Mouse (Mus musculus): ENCODE data around the gene Lmtk2. TPM values are rescaled to one million over a fixed set of nuclear protein-coding genes. Genes with fewer than 3 reads are reported as not detected.

Lmtk2 gene
- polyA plus RNA-seq, 1 experiment from 2014 or later, result 4.8 TPM

GRCm38 (mm10) chr5:144098640-144098929 is 1.7 kb upstream of the Lmtk2 start:
- H3K27ac ChIP-seq (ENCODE audit: low read depth, low read length), result no peak overlapping the region
- no peaks in the 10 kb centered on the region for H3K27me3 ChIP-seq (ENCODE audit: control insufficient read depth, insufficient read depth, low read length)
- H3K36me3 ChIP-seq (ENCODE audit: control insufficient read depth, insufficient read depth, low read length), result no peaks in the 10 kb centered on the region
- peaks cover 4% of the 10 kb centered on the region; the same call in 1 of the 2 replicates for H3K4me1 ChIP-seq (ENCODE audit: control insufficient read depth, insufficient read depth, low read length)
- no peaks in the 10 kb centered on the region for H3K9me3 ChIP-seq (ENCODE audit: control insufficient read depth, low read length)
- no peak overlapping the region for H3K4me2 ChIP-seq
- ATAC-seq (ENCODE audit: low FRiP score) (no peak), DNase-seq (ENCODE audit: low spot score, missing footprints) (no peak)
- no peak overlapping the region for H3K4me3 ChIP-seq (ENCODE audit: low read depth, low read length)
- no peak overlapping the region for H3K9ac ChIP-seq (ENCODE audit: low read length)
- WGBS, result 46% methylated on average over 8 of the region's 8 CpGs

DNA sequence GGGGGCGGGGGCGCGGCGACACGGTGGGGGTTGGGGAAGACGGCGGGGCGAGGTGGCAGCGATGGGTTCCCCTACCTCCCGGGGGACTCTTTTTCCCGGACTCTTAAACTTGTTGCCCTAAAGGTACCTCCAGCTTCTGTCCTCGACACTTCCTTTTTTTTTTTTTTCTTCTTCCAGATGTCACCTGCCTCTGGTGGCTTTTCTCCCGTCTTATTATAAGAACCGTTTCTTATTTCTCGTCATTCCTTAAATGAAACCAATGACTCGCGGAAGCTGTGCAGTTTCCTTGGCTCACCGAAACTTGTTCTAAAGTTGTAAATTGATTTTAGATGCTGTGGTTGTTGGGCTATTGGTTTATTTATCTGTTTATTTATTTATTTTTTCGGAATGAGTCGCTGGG is 712 bp downstream of the Lmtk2 start:
- Histone ChIP-seq H3K36me3 (ENCODE audit: control insufficient read depth, insufficient read depth, low read length) (no peaks in the 10 kb centered on the region), H3K27ac (ENCODE audit: low read depth, low read length) (peak overlapping the region; percentile 68; the same call in 1 of the 2 replicates), H3K9ac (ENCODE audit: low read length) (peak overlapping the region; percentile 94), H3K4me1 (ENCODE audit: control insufficient read depth, insufficient read depth, low read length) (peaks cover 6% of the 10 kb centered on the region; the same call in 1 of the 2 replicates), H3K9me3 (ENCODE audit: control insufficient read depth, low read length) (no peaks in the 10 kb centered on the region), H3K4me2 (peak overlapping the region; percentile 66), H3K4me3 (ENCODE audit: low read depth, low read length) (peak overlapping the region; percentile 99), H3K27me3 (ENCODE audit: control insufficient read depth, insufficient read depth, low read length) (no peaks in the 10 kb centered on the region)
- WGBS, result 3% methylated on average over 17 of the region's 20 CpGs
- no peak for ATAC-seq (ENCODE audit: low FRiP score)
- DNase-seq (ENCODE audit: low spot score, missing footprints), result peak; percentile 87

DNA sequence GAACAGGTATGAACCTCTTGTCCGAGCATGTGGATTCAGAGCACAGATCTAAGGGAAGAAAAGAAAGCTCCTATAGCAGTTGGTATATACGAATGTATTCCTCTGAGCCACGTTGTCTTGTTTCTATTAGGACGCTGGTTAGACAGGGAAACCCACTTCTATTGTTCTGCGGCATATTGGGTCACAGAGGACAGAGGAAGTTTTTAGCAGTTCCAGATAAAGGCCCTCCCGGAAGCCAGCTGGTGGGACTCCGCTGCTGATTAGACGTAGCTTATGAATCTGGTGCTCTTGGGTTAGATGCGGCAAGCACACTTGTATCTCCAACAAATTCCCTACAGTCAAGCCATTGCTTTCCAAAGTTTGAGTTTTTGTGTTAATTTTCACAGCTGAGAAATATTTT is 4.8 kb downstream of the Lmtk2 start:
- no peaks in the 10 kb centered on the region for H3K9me3 ChIP-seq (ENCODE audit: control insufficient read depth, low read length)
- H3K27ac ChIP-seq (ENCODE audit: low read depth, low read length), result no peak overlapping the region
- no peak overlapping the region for H3K9ac ChIP-seq (ENCODE audit: low read length)
- no peak overlapping the region for H3K4me3 ChIP-seq (ENCODE audit: low read depth, low read length)
- no peak for ATAC-seq (ENCODE audit: low FRiP score)
- 79% methylated on average over 9 of the region's 9 CpGs for WGBS
- H3K27me3 ChIP-seq (ENCODE audit: control insufficient read depth, insufficient read depth, low read length), result no peaks in the 10 kb centered on the region
- DNase-seq (ENCODE audit: low spot score, missing footprints), result no peak
- no peak overlapping the region for H3K4me2 ChIP-seq
- no peaks in the 10 kb centered on the region for H3K36me3 ChIP-seq (ENCODE audit: control insufficient read depth, insufficient read depth, low read length)
- peaks cover 6% of the 10 kb centered on the region; the same call in 1 of the 2 replicates for H3K4me1 ChIP-seq (ENCODE audit: control insufficient read depth, insufficient read depth, low read length)

GRCm38 (mm10) chr5:144105471-144106129 is 5.4 kb downstream of the Lmtk2 start:
- no peak overlapping the region for H3K4me2 ChIP-seq
- H3K36me3 ChIP-seq (ENCODE audit: control insufficient read depth, insufficient read depth, low read length), result no peaks in the 10 kb centered on the region
- no peak overlapping the region for H3K27ac ChIP-seq (ENCODE audit: low read depth, low read length)
- no peaks in the 10 kb centered on the region for H3K27me3 ChIP-seq (ENCODE audit: control insufficient read depth, insufficient read depth, low read length)
- ATAC-seq (ENCODE audit: low FRiP score) (no peak), DNase-seq (ENCODE audit: low spot score, missing footprints) (peak; percentile 35)
- H3K4me1 ChIP-seq (ENCODE audit: control insufficient read depth, insufficient read depth, low read length), result peaks cover 6% of the 10 kb centered on the region; the same call in 1 of the 2 replicates
- no peak overlapping the region for H3K9ac ChIP-seq (ENCODE audit: low read length)
- 70% methylated on average over 6 of the region's 6 CpGs for WGBS
- no peaks in the 10 kb centered on the region for H3K9me3 ChIP-seq (ENCODE audit: control insufficient read depth, low read length)
- no peak overlapping the region for H3K4me3 ChIP-seq (ENCODE audit: low read depth, low read length)

GRCm38 (mm10) chr5:144106130-144106510 is 5.9 kb downstream of the Lmtk2 start:
- DNase-seq (ENCODE audit: low spot score, missing footprints), result peak; percentile 56
- no peak overlapping the region for H3K9ac ChIP-seq (ENCODE audit: low read length)
- H3K27ac ChIP-seq (ENCODE audit: low read depth, low read length), result no peak overlapping the region
- H3K4me2 ChIP-seq, result no peak overlapping the region
- no peaks in the 10 kb centered on the region for H3K27me3 ChIP-seq (ENCODE audit: control insufficient read depth, insufficient read depth, low read length)
- H3K4me3 ChIP-seq (ENCODE audit: low read depth, low read length), result no peak overlapping the region
- 88% methylated on average over 3 of the region's 3 CpGs for WGBS
- no peaks in the 10 kb centered on the region for H3K36me3 ChIP-seq (ENCODE audit: control insufficient read depth, insufficient read depth, low read length)
- H3K4me1 ChIP-seq (ENCODE audit: control insufficient read depth, insufficient read depth, low read length), result peaks cover 6% of the 10 kb centered on the region; the same call in 1 of the 2 replicates
- ATAC-seq (ENCODE audit: low FRiP score), result no peak
- H3K9me3 ChIP-seq (ENCODE audit: control insufficient read depth, low read length), result no peaks in the 10 kb centered on the region

DNA sequence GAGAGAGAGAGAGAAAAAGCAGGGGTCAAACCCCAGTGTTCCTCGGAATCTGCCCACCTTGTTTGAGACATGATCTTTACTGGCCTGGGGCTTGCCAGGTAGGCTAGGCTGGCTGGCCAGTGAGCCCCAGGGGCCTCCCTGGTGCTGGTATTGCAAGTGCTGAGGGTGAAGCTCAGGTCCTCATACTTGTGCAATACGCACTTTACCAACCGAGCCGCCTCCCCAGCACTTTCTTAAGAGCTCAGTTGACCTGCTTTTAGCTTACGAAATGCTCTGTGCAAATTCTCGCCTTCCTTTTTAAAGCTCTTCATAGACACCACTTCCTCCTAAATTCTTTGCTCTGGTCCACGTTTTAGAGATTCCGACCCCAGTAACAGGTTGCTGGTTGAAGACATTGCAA is 9.0 kb downstream of the Lmtk2 start:
- H3K4me3 ChIP-seq (ENCODE audit: low read depth, low read length), result no peak overlapping the region
- ATAC-seq (ENCODE audit: low FRiP score), result no peak
- peaks cover 7% of the 10 kb centered on the region; the same call in 1 of the 2 replicates for H3K4me1 ChIP-seq (ENCODE audit: control insufficient read depth, insufficient read depth, low read length)
- WGBS, result 89% methylated on average over 8 of the region's 8 CpGs
- H3K36me3 ChIP-seq (ENCODE audit: control insufficient read depth, insufficient read depth, low read length), result no peaks in the 10 kb centered on the region
- peak; percentile 35 for DNase-seq (ENCODE audit: low spot score, missing footprints)
- H3K27me3 ChIP-seq (ENCODE audit: control insufficient read depth, insufficient read depth, low read length), result no peaks in the 10 kb centered on the region
- no peak overlapping the region for H3K4me2 ChIP-seq
- no peaks in the 10 kb centered on the region for H3K9me3 ChIP-seq (ENCODE audit: control insufficient read depth, low read length)
- no peak overlapping the region for H3K27ac ChIP-seq (ENCODE audit: low read depth, low read length)
- no peak overlapping the region for H3K9ac ChIP-seq (ENCODE audit: low read length)

- 69% methylated on average over 11 of the region's 11 CpGs for WGBS
- Histone ChIP-seq H3K4me2 (no peak overlapping the region), H3K36me3 (ENCODE audit: control insufficient read depth, insufficient read depth, low read length) (no peaks in the 10 kb centered on the region), H3K27me3 (ENCODE audit: control insufficient read depth, insufficient read depth, low read length) (no peaks in the 10 kb centered on the region), H3K9me3 (ENCODE audit: control insufficient read depth, low read length) (no peaks in the 10 kb centered on the region), H3K4me3 (ENCODE audit: low read depth, low read length) (no peak overlapping the region), H3K9ac (ENCODE audit: low read length) (no peak overlapping the region), H3K4me1 (ENCODE audit: control insufficient read depth, insufficient read depth, low read length) (peaks cover 5% of the 10 kb centered on the region; the same call in 1 of the 2 replicates), H3K27ac (ENCODE audit: low read depth, low read length) (no peak overlapping the region)
- DNase-seq (ENCODE audit: low spot score, missing footprints) (no peak), ATAC-seq (ENCODE audit: low FRiP score) (no peak)
Measured at GRCm38 (mm10) chr5:144112574-144113438, 12.6 kb downstream of the Lmtk2 start.

GRCm38 (mm10) chr5:144114068-144114467 is 13.8 kb downstream of the Lmtk2 start:
- DNase-seq (ENCODE audit: low spot score, missing footprints) (peak; percentile 53), ATAC-seq (ENCODE audit: low FRiP score) (no peak)
- no peak overlapping the region for H3K4me2 ChIP-seq
- 83% methylated on average over 2 of the region's 2 CpGs for WGBS
- H3K4me1 ChIP-seq (ENCODE audit: control insufficient read depth, insufficient read depth, low read length), result peaks cover 5% of the 10 kb centered on the region; the same call in 1 of the 2 replicates
- no peaks in the 10 kb centered on the region for H3K9me3 ChIP-seq (ENCODE audit: control insufficient read depth, low read length)
- no peak overlapping the region for H3K9ac ChIP-seq (ENCODE audit: low read length)
- H3K27me3 ChIP-seq (ENCODE audit: control insufficient read depth, insufficient read depth, low read length), result no peaks in the 10 kb centered on the region
- H3K27ac ChIP-seq (ENCODE audit: low read depth, low read length), result no peak overlapping the region
- H3K4me3 ChIP-seq (ENCODE audit: low read depth, low read length), result no peak overlapping the region
- H3K36me3 ChIP-seq (ENCODE audit: control insufficient read depth, insufficient read depth, low read length), result no peaks in the 10 kb centered on the region

GRCm38 (mm10) chr5:144114970-144115627 is 14.9 kb downstream of the Lmtk2 start:
- ATAC-seq (ENCODE audit: low FRiP score) (no peak), DNase-seq (ENCODE audit: low spot score, missing footprints) (no peak)
- Histone ChIP-seq H3K4me2 (no peak overlapping the region), H3K36me3 (ENCODE audit: control insufficient read depth, insufficient read depth, low read length) (no peaks in the 10 kb centered on the region), H3K27ac (ENCODE audit: low read depth, low read length) (no peak overlapping the region), H3K27me3 (ENCODE audit: control insufficient read depth, insufficient read depth, low read length) (no peaks in the 10 kb centered on the region), H3K9ac (ENCODE audit: low read length) (no peak overlapping the region), H3K4me3 (ENCODE audit: low read depth, low read length) (no peak overlapping the region), H3K4me1 (ENCODE audit: control insufficient read depth, insufficient read depth, low read length) (peaks cover 5% of the 10 kb centered on the region; the same call in 1 of the 2 replicates), H3K9me3 (ENCODE audit: control insufficient read depth, low read length) (no peaks in the 10 kb centered on the region)
- WGBS, result 82% methylated on average over 5 of the region's 5 CpGs
